Mouse (Mus musculus) heart, adult 2 months (tissue): Measurements from ENCODE around the gene Dbndd1. TPM values are rescaled to one million over a fixed set of nuclear protein-coding genes. Genes with fewer than 3 reads are reported as not detected.

Experiments used
- DNase-seq, 2 experiments: peaks; one replicate each; pipeline ENCODE4 v3.0.0; 2021
- H3K27ac ChIP-seq: fragments of 200-600 bp; 2 replicates; pipeline ENCODE4 v1.8.1; 2022
- H3K27me3 ChIP-seq: fragments of 200-500 bp; 2 replicates; pipeline ENCODE4 v1.6.1; 2012; ENCODE audit warnings: mild to moderate bottlenecking, low read length, inconsistent platforms, mixed read lengths; ENCODE audit not compliant: control insufficient read depth, insufficient read depth
- H3K36me3 ChIP-seq: fragments of 200-500 bp; 2 replicates; pipeline ENCODE4 v1.6.1; 2012; ENCODE audit warnings: low read length, inconsistent platforms; ENCODE audit not compliant: control insufficient read depth, insufficient read depth
- H3K4me1 ChIP-seq: fragments of 200-500 bp; 2 replicates; pipeline ENCODE4 v1.6.1; 2011; ENCODE audit warnings: low read length; ENCODE audit not compliant: control insufficient read depth, insufficient read depth
- H3K4me3 ChIP-seq: fragments of 200-600 bp; 2 replicates; pipeline ENCODE4 v1.8.1; 2022
- H3K79me2 ChIP-seq: fragments of 200-500 bp; replicated peaks from 2 replicates; pipeline ENCODE4 v1.6.1; 2012; ENCODE audit warnings: mild to moderate bottlenecking, inconsistent platforms, low read length, moderate library complexity, mixed read lengths; ENCODE audit not compliant: control insufficient read depth, insufficient read depth
- H3K9ac ChIP-seq: fragments of 200-500 bp; 2 replicates; pipeline ENCODE4 v1.6.1; 2012; ENCODE audit warnings: low read depth, mild to moderate bottlenecking, control low read depth, inconsistent platforms, low read length, mixed read lengths
- CTCF ChIP-seq: fragments of 200-600 bp; IDR thresholded peaks from 2 replicates; pipeline ENCODE4 v1.8.1; 2022; ENCODE audit warnings: antibody characterized with exemption, mild to moderate bottlenecking, moderate library complexity
- EP300 ChIP-seq: fragments of 200-500 bp; IDR thresholded peaks from 2 replicates; pipeline ENCODE4 v1.6.1; 2011; ENCODE audit warnings: low read depth, low read length, control low read depth; ENCODE audit not compliant: insufficient read depth
- POLR2A ChIP-seq: fragments of 200-500 bp; IDR thresholded peaks from 2 replicates; pipeline ENCODE4 v1.6.1; 2011; ENCODE audit warnings: mild to moderate bottlenecking, low read depth, low read length, control low read depth; ENCODE audit not compliant: insufficient read depth
- WGBS: fragments of 180-500 bp; shearing (Covaris S2); methylation state at CpG from one replicate; pipeline ENCODE4 v1.1.7; 2018; 5-methylcytosine and 5-hydroxymethylcytosine counted together
- intact Hi-C: fragments of 180-260 bp; cut with DNase I; formaldehyde crosslinking; loops from one replicate; pipeline ENCODE4 v1.15.1; 2025
- polyA plus RNA-seq: library from polyadenylated mRNA; depleted of rRNA; stranded (reverse); fragments of >200 nt; gene quantifications from 2 replicates; pipeline ENCODE4 v1.2.3, GENCODE M21; 2012
- total RNA-seq, 2 experiments: library from RNA; stranded (reverse); gene quantifications; 2 replicates each; pipeline ENCODE4 v1.2.3; 2021

Gene Dbndd1
- total and polyA plus RNA-seq, 3 experiments = 0.27 TPM; not detected in 2

GRCm38 (mm10) chr8:123499556-123499955 is 15.7 kb downstream of the Dbndd1 start:
- Histone ChIP-seq H3K4me3 (no peak overlapping the region), H3K4me1 (no peaks in the 10 kb centered on the region), H3K9ac (no peak overlapping the region), H3K79me2 (no peaks in the 10 kb centered on the region), H3K36me3 (no peaks in the 10 kb centered on the region), H3K27ac (no peak overlapping the region), H3K27me3 (no peaks in the 10 kb centered on the region)
- DNase-seq = no peak
- no peak for TF ChIP-seq CTCF
- TF ChIP-seq POLR2A = no peak
- no peak for TF ChIP-seq EP300
- WGBS = 93% methylated on average over 11 of the region's 11 CpGs
- intact Hi-C loops = no loop called here

GRCm38 (mm10) chr8:123498963-123499362 is 16.3 kb downstream of the Dbndd1 start:
- Histone ChIP-seq H3K79me2 (no peaks in the 10 kb centered on the region), H3K4me3 (no peak overlapping the region), H3K27ac (no peak overlapping the region), H3K36me3 (no peaks in the 10 kb centered on the region), H3K27me3 (no peaks in the 10 kb centered on the region), H3K4me1 (no peaks in the 10 kb centered on the region), H3K9ac (no peak overlapping the region)
- intact Hi-C loops = no loop called here
- WGBS = 87% methylated on average over 11 of the region's 11 CpGs
- DNase-seq = no peak
- TF ChIP-seq EP300 (no peak), POLR2A (no peak), CTCF (no peak)

- DNase-seq = no peak
- Histone ChIP-seq H3K27ac (no peak overlapping the region), H3K4me3 (no peak overlapping the region), H3K9ac (no peak overlapping the region), H3K4me1 (no peaks in the 10 kb centered on the region), H3K79me2 (no peaks in the 10 kb centered on the region), H3K27me3 (no peaks in the 10 kb centered on the region), H3K36me3 (no peaks in the 10 kb centered on the region)
- intact Hi-C loops = no loop called here
- TF ChIP-seq POLR2A = no peak
- no peak for TF ChIP-seq CTCF
- no peak for TF ChIP-seq EP300
- WGBS = 91% methylated on average over 4 of the region's 4 CpGs
These were observed 17.6 kb downstream of the Dbndd1 start for GRCm38 (mm10) chr8:123497699-123498098.

GRCm38 (mm10) chr8:123492898-123493297 is 22.4 kb downstream of the Dbndd1 start:
- no peak for TF ChIP-seq CTCF
- TF ChIP-seq POLR2A = no peak
- no peak for TF ChIP-seq EP300
- intact Hi-C loops = no loop called here
- no peaks in the 10 kb centered on the region for H3K27me3 ChIP-seq
- no peak overlapping the region for H3K9ac ChIP-seq
- H3K36me3 ChIP-seq = no peaks in the 10 kb centered on the region; the same call in 1 of the 2 replicates
- WGBS = 95% methylated on average over 9 of the region's 9 CpGs
- no peak for DNase-seq
- no peak overlapping the region for H3K27ac ChIP-seq
- no peak overlapping the region for H3K4me3 ChIP-seq
- no peaks in the 10 kb centered on the region for H3K4me1 ChIP-seq
- H3K79me2 ChIP-seq = no peaks in the 10 kb centered on the region

GRCm38 (mm10) chr8:123491280-123492075 is 23.8 kb downstream of the Dbndd1 start:
- Histone ChIP-seq H3K4me3 (no peak overlapping the region), H3K27ac (no peak overlapping the region), H3K4me1 (no peaks in the 10 kb centered on the region), H3K9ac (no peak overlapping the region), H3K27me3 (no peaks in the 10 kb centered on the region), H3K36me3 (no peaks in the 10 kb centered on the region; the same call in 1 of the 2 replicates), H3K79me2 (no peaks in the 10 kb centered on the region)
- TF ChIP-seq EP300 (no peak), CTCF (no peak), POLR2A (no peak)
- WGBS = 91% methylated on average over 15 of the region's 15 CpGs
- intact Hi-C loops = no loop called here
- no peak for DNase-seq

GRCm38 (mm10) chr8:123482627-123483026 is 32.6 kb downstream of the Dbndd1 start:
- H3K27me3 ChIP-seq = no peaks in the 10 kb centered on the region
- 94% methylated on average over 7 of the region's 7 CpGs for WGBS
- H3K4me1 ChIP-seq = peaks cover 7% of the 10 kb centered on the region
- intact Hi-C loops = loop anchor here (10.0 kb wide), 1 partner anchor 258 kb away; the partner anchor contains the start of gene Cdk10
- DNase-seq = no peak
- no peak overlapping the region for H3K27ac ChIP-seq
- H3K36me3 ChIP-seq = no peaks in the 10 kb centered on the region
- H3K9ac ChIP-seq = no peak overlapping the region
- TF ChIP-seq EP300 = no peak
- TF ChIP-seq POLR2A = no peak
- TF ChIP-seq CTCF = peak; percentile 51
- no peaks in the 10 kb centered on the region for H3K79me2 ChIP-seq
- H3K4me3 ChIP-seq = no peak overlapping the region
